Mouse (Mus musculus): ENCODE measurements around the gene Polk.

DNA sequence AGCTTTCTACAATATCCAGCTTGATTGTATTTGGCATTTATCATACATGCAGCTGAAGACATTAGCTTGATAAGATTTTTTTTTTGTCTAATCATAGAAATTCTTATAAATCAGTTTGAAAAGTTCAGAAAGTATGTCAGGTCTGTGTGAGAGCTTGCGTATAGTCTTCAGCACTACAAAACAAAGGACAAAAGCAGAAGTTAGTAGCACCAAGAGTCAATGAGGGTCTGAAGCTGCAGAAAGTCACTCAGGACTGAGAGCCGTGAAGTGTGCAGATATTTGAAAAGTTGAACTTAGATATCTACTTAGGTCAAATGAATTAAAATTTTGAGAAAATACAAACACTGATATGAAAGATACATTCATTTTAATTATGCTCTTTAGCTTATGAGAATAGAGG, 36.7 kb upstream of the Polk start:
- TF ChIP-seq CTCF (IDR thresholded peaks at IDR 0.05; ENCODE audit: insufficient read depth, low read depth, low read length) (no peak), POLR2A (IDR thresholded peaks at IDR 0.05; ENCODE audit: insufficient read depth, low read depth, low read length) (no peak)
